Comparison of ENCODE assay signal across 8 mouse cellular contexts in genomic region chr19:60791164-60791563, GRCm38 (mm10). TPM values are rescaled to one million over a fixed set of nuclear protein-coding genes. Genes with fewer than 3 reads are reported as not detected.
DNase-seq lines count a peak whose midpoint lies in the region; ATAC-seq and TF ChIP-seq lines count a peak whose summit lies in the region.

No protein-coding gene starts in this region.

- no peaks in the 10 kb centered on the region for H3K36me3 ChIP-seq in testis, adult 2 months (ENCODE audit: control insufficient read depth, insufficient read depth, low read length)
- no peaks in the 10 kb centered on the region for H3K36me3 ChIP-seq in limb, embryonic 13.5 days
- no peaks in the 10 kb centered on the region for H3K36me3 ChIP-seq in stomach, embryonic 15.5 days

- peak overlapping the region; percentile 80 for H3K4me3 ChIP-seq in gastrocnemius, adult 2 months
- H3K4me3 ChIP-seq in testis, adult 2 months (ENCODE audit: control insufficient read depth, low read depth, low read length) = peak overlapping the region; percentile 100
- peak overlapping the region; percentile 100 for H3K4me3 ChIP-seq in limb, embryonic 13.5 days
- H3K4me3 ChIP-seq in stomach, embryonic 15.5 days (replicated peaks) = peak overlapping the region; percentile 98

- peak overlapping the region; percentile 78 for H3K4me2 ChIP-seq in limb, embryonic 13.5 days (replicated peaks)
- H3K4me2 ChIP-seq in stomach, embryonic 15.5 days = peak overlapping the region; percentile 52

- H3K4me1 ChIP-seq in testis, adult 2 months (ENCODE audit: control insufficient read depth, insufficient read depth, low read length) = no peaks in the 10 kb centered on the region; the same call in 1 of the 2 replicates
- H3K4me1 ChIP-seq in limb, embryonic 13.5 days = peaks cover 18% of the 10 kb centered on the region
- peaks cover 2% of the 10 kb centered on the region; the same call in 1 of the 2 replicates for H3K4me1 ChIP-seq in stomach, embryonic 15.5 days

- no peak for DNase-seq in gastrocnemius, adult 2 months
- no peak for DNase-seq in gastrocnemius, adult 18-20 months (ENCODE audit: low spot score)
- no peak for DNase-seq in testis, postnatal 10 days (ENCODE audit: low spot score)
- no peak for DNase-seq in frontal cortex, postnatal 36 days (ENCODE audit: low spot score in 2 of 2)
- DNase-seq in gastrocnemius, postnatal 36 days = no peak

- peak overlapping the region; percentile 98 for H3K27ac ChIP-seq in gastrocnemius, adult 2 months
- H3K27ac ChIP-seq in testis, adult 2 months (ENCODE audit: control insufficient read depth, insufficient read depth, low read depth, low read length) = peak overlapping the region; percentile 100
- peak overlapping the region; percentile 98 for H3K27ac ChIP-seq in limb, embryonic 13.5 days
- peak overlapping the region; percentile 99 for H3K27ac ChIP-seq in stomach, embryonic 15.5 days

- WGBS in limb, embryonic 13.5 days = 13% methylated on average over 9 of the region's 9 CpGs
- 15% methylated on average over 9 of the region's 9 CpGs for WGBS in stomach, embryonic 15.5 days

- no peaks in the 10 kb centered on the region for H3K27me3 ChIP-seq in testis, adult 2 months (ENCODE audit: control insufficient read depth, insufficient read depth, low read length)
- no peaks in the 10 kb centered on the region for H3K27me3 ChIP-seq in limb, embryonic 13.5 days
- H3K27me3 ChIP-seq in stomach, embryonic 15.5 days (replicated peaks) = no peaks in the 10 kb centered on the region

- H3K9me3 ChIP-seq in limb, embryonic 13.5 days = no peaks in the 10 kb centered on the region
- no peaks in the 10 kb centered on the region for H3K9me3 ChIP-seq in stomach, embryonic 15.5 days

- peak overlapping the region; percentile 100 for H3K9ac ChIP-seq in limb, embryonic 13.5 days
- peak overlapping the region; percentile 55 for H3K9ac ChIP-seq in stomach, embryonic 15.5 days

- intact Hi-C loops in gastrocnemius, adult 2 months (cut with DNase I) = loop anchor here (2.0 kb wide), 1 partner anchor 20 kb away; the partner anchor contains the start of gene Fam45a
- intact Hi-C loops in gastrocnemius, postnatal 36 days (cut with DNase I) = loop anchor here (2.0 kb wide), 1 partner anchor 20 kb away; the partner anchor contains the start of gene Fam45a

- TF ChIP-seq CTCF in gastrocnemius, adult 2 months (IDR thresholded peaks at IDR 0.05) = no peak
- no peak for TF ChIP-seq CTCF in testis, adult 2 months (IDR thresholded peaks at IDR 0.05; ENCODE audit: control insufficient read depth, insufficient read depth, insufficient replicate concordance, low read depth, low read length)

- no peak for ATAC-seq in limb, embryonic 13.5 days (ENCODE audit: low FRiP score, low read depth)
- no peak; the same call in 1 of the 2 replicates for ATAC-seq in stomach, embryonic 15.5 days (ENCODE audit: insufficient read depth, low FRiP score, low read depth)

- no peak for TF ChIP-seq POLR2A in testis, adult 2 months (IDR thresholded peaks at IDR 0.05; ENCODE audit: control insufficient read depth, low read depth, low read length)

RNA-seq across cellular contexts. Expression of gene Eif3a, which starts 0.7 kb away (rescaled TPM):
- 100 to 1,000 TPM in 1 of 2 experiments, 10 to 100 TPM in 1; 91.5 to 101 TPM for total RNA-seq in gastrocnemius, adult 2 months (2021)
- 10 to 100 TPM; 83.7 to 95.7 TPM for total RNA-seq in gastrocnemius, adult 18-20 months (2021)
- polyA plus RNA-seq in testis, adult 2 months (2012; rRNA removed) = 37.3 and 51.9 TPM in 2 replicates
- 160 and 162 TPM in 2 replicates for polyA plus RNA-seq in limb, embryonic 13.5 days (2015; fragmentation: Nextera tagmentation; extraction: Ambion mirVana)
- polyA plus RNA-seq in stomach, embryonic 15.5 days (2015; fragmentation: Nextera tagmentation; extraction: Ambion mirVana) = 135 and 145 TPM in 2 replicates
- 10 to 100 TPM; 72.2 to 83.8 TPM for total RNA-seq in gastrocnemius, postnatal 36 days (2021)

RNA-seq across cellular contexts. Expression of gene Fam45a, which starts 20.2 kb away (rescaled TPM):
- total RNA-seq in gastrocnemius, adult 2 months (2021) = 10 to 100 TPM; 11.2 to 12.2 TPM
- total RNA-seq in gastrocnemius, adult 18-20 months (2021) = 10 to 100 TPM; 11.9 to 12.4 TPM
- polyA plus RNA-seq in testis, adult 2 months (2012; rRNA removed) = 50.1 and 67.7 TPM in 2 replicates
- polyA plus RNA-seq in limb, embryonic 13.5 days (2015; fragmentation: Nextera tagmentation; extraction: Ambion mirVana) = 38.1 and 42.7 TPM in 2 replicates
- polyA plus RNA-seq in stomach, embryonic 15.5 days (2015; fragmentation: Nextera tagmentation; extraction: Ambion mirVana) = 30.8 and 33.1 TPM in 2 replicates
- 10 to 100 TPM in 1 of 2 experiments, 1 to 10 TPM in 1; 9.5 to 10.4 TPM for total RNA-seq in gastrocnemius, postnatal 36 days (2021)

RNA-seq across cellular contexts. Expression of gene Nanos1, which starts 35.4 kb away (rescaled TPM):
- total RNA-seq in gastrocnemius, adult 2 months (2021) = under 1 TPM in 1 of 2 experiments, not detected in 1; 0.08 TPM
- total RNA-seq in gastrocnemius, adult 18-20 months (2021) = under 1 TPM in 1 of 2 experiments, not detected in 1; 0.07 TPM
- polyA plus RNA-seq in testis, adult 2 months (2012; rRNA removed) = 0.41 and 0.52 TPM in 2 replicates
- 1.2 and 1.6 TPM in 2 replicates for polyA plus RNA-seq in limb, embryonic 13.5 days (2015; fragmentation: Nextera tagmentation; extraction: Ambion mirVana)
- 1.5 and 1.6 TPM in 2 replicates for polyA plus RNA-seq in stomach, embryonic 15.5 days (2015; fragmentation: Nextera tagmentation; extraction: Ambion mirVana)
- under 1 TPM; 0.05 to 0.10 TPM for total RNA-seq in gastrocnemius, postnatal 36 days (2021)
